Comparison of ENCODE assay signal across 8 mouse cellular contexts in genomic region chr4:129136189-129136578, GRCm38 (mm10). TPM values are rescaled to one million over a fixed set of nuclear protein-coding genes. Genes with fewer than 3 reads are reported as not detected.
DNase-seq lines count a peak whose midpoint lies in the region; ATAC-seq and TF ChIP-seq lines count a peak whose summit lies in the region.
"Had no signal": no experiment of that assay in that cellular context is flagged by ENCODE, and none has a peak within 500 bp of the region (broad histone marks: within the 10 kb centered on the region; RNA-seq: fewer than 3 reads in every experiment).

No protein-coding gene starts in this region.

- peak overlapping the region; percentile 92 for H3K4me2 ChIP-seq in lung, embryonic 15.5 days
- peak overlapping the region; percentile 94 for H3K4me2 ChIP-seq in forebrain, embryonic 12.5 days
- peak overlapping the region; percentile 88 for H3K4me2 ChIP-seq in limb, embryonic 12.5 days

- ATAC-seq in lung, embryonic 15.5 days (ENCODE audit: borderline replicate concordance, extremely low read depth, low FRiP score, low TSS enrichment), result no peak
- ATAC-seq in forebrain, embryonic 12.5 days (ENCODE audit: low FRiP score), result no peak
- no peak for ATAC-seq in limb, embryonic 12.5 days (ENCODE audit: insufficient number of reproducible peaks, insufficient read depth, low FRiP score, low TSS enrichment, low read depth)

- H3K36me3 ChIP-seq in lung, embryonic 15.5 days, result no peaks in the 10 kb centered on the region
- H3K36me3 ChIP-seq in forebrain, embryonic 12.5 days (replicated peaks), result no peaks in the 10 kb centered on the region
- peaks cover 7% of the 10 kb centered on the region; the same call in 1 of the 2 replicates for H3K36me3 ChIP-seq in limb, embryonic 12.5 days
- no peaks in the 10 kb centered on the region for H3K36me3 ChIP-seq in small intestine, adult 2 months (ENCODE audit: control insufficient read depth, insufficient read depth, low read length)

- WGBS in lung, embryonic 15.5 days, result 29% methylated on average over 9 of the region's 9 CpGs
- WGBS in forebrain, embryonic 12.5 days, result 27% methylated on average over 9 of the region's 9 CpGs
- 38% methylated on average over 9 of the region's 9 CpGs for WGBS in limb, embryonic 12.5 days
- WGBS in small intestine, adult 2 months, result 70% methylated on average over 9 of the region's 9 CpGs

- H3K4me1 ChIP-seq in lung, embryonic 15.5 days, result peaks cover 12% of the 10 kb centered on the region
- H3K4me1 ChIP-seq in forebrain, embryonic 12.5 days, result peaks cover 21% of the 10 kb centered on the region
- H3K4me1 ChIP-seq in limb, embryonic 12.5 days (replicated peaks), result peaks cover 26% of the 10 kb centered on the region
- H3K4me1 ChIP-seq in small intestine, adult 2 months (ENCODE audit: control insufficient read depth, insufficient read depth, insufficient read length, low read length), result no peaks in the 10 kb centered on the region; the same call in 1 of the 2 replicates

- H3K9ac ChIP-seq in lung, embryonic 15.5 days, result peak overlapping the region; percentile 44; the same call in 1 of the 2 replicates
- peak overlapping the region; percentile 76 for H3K9ac ChIP-seq in forebrain, embryonic 12.5 days
- peak overlapping the region; percentile 81 for H3K9ac ChIP-seq in limb, embryonic 12.5 days (replicated peaks)

- TF ChIP-seq CTCF in small intestine, adult 2 months (IDR thresholded peaks at IDR 0.05; ENCODE audit: extremely low read depth, insufficient read length, insufficient replicate concordance, low read depth, low read length), result no peak

- H3K4me3 ChIP-seq in lung, embryonic 15.5 days, result peak overlapping the region; percentile 52
- peak overlapping the region; percentile 58 for H3K4me3 ChIP-seq in forebrain, embryonic 12.5 days (replicated peaks)
- peak overlapping the region; percentile 63 for H3K4me3 ChIP-seq in limb, embryonic 12.5 days (replicated peaks)
- H3K4me3 ChIP-seq in small intestine, adult 2 months (ENCODE audit: low read depth, low read length), result peak overlapping the region; percentile 47

- no peak overlapping the region for H3K27ac ChIP-seq in lung, embryonic 15.5 days
- H3K27ac ChIP-seq in forebrain, embryonic 12.5 days, result no peak overlapping the region
- no peak overlapping the region for H3K27ac ChIP-seq in limb, embryonic 12.5 days
- no peak overlapping the region for H3K27ac ChIP-seq in small intestine, adult 2 months (ENCODE audit: insufficient read depth, low read depth, low read length)

- peaks cover 38% of the 10 kb centered on the region for H3K27me3 ChIP-seq in lung, embryonic 15.5 days
- peaks cover 59% of the 10 kb centered on the region for H3K27me3 ChIP-seq in forebrain, embryonic 12.5 days
- H3K27me3 ChIP-seq in limb, embryonic 12.5 days, result peaks cover 43% of the 10 kb centered on the region
- peaks cover 28% of the 10 kb centered on the region for H3K27me3 ChIP-seq in small intestine, adult 2 months (ENCODE audit: control insufficient read depth, insufficient read depth, low read length)

- no peak for DNase-seq in lung, adult 18-20 months
- no peak for DNase-seq in retina, postnatal 1 day
- DNase-seq in left cerebral cortex, postnatal 36 days (ENCODE audit: low spot score in 2 of 2), result no peak

- H3K9me3 ChIP-seq in lung, embryonic 15.5 days, result no peaks in the 10 kb centered on the region
- H3K9me3 ChIP-seq in forebrain, embryonic 12.5 days, result no peaks in the 10 kb centered on the region
- no peaks in the 10 kb centered on the region for H3K9me3 ChIP-seq in limb, embryonic 12.5 days

- TF ChIP-seq POLR2A in small intestine, adult 2 months (IDR thresholded peaks at IDR 0.05; ENCODE audit: low read depth, low read length), result no peak

- intact Hi-C loops in left cerebral cortex, postnatal 36 days (cut with DNase I), result loop anchor here (5.0 to 10.0 kb wide), 2 partner anchors 51 to 319 kb away; partner anchors contain the start of genes S100pbp and Yars

RNA-seq across cellular contexts. Expression of gene Fndc5, which starts 0.6 kb away (rescaled TPM):
- 2.7 and 3.7 TPM in 2 replicates for polyA plus RNA-seq in lung, embryonic 15.5 days (2015; fragmentation: Nextera tagmentation; extraction: Ambion mirVana)
- 0.86 and 1.1 TPM in 2 replicates for polyA plus RNA-seq in forebrain, embryonic 12.5 days (2016; fragmentation: Nextera tagmentation; extraction: Ambion mirVana)
- 11.3 and 11.6 TPM in 2 replicates for polyA plus RNA-seq in limb, embryonic 12.5 days (2016; fragmentation: Nextera tagmentation; extraction: Ambion mirVana)
- 0.36 and 0.87 TPM in 2 replicates for polyA plus RNA-seq in small intestine, adult 2 months (2012; rRNA removed)
- 10 to 100 TPM; 56.9 to 73.3 TPM for total RNA-seq in left cerebral cortex, postnatal 36 days (2021)

RNA-seq across cellular contexts. Expression of gene Hpca, which starts 14.3 kb away (rescaled TPM):
- polyA plus RNA-seq in lung, embryonic 15.5 days (2015; fragmentation: Nextera tagmentation; extraction: Ambion mirVana), result 2.3 and 2.6 TPM in 2 replicates
- 6.0 and 6.4 TPM in 2 replicates for polyA plus RNA-seq in forebrain, embryonic 12.5 days (2016; fragmentation: Nextera tagmentation; extraction: Ambion mirVana)
- 0.55 and 0.83 TPM in 2 replicates for polyA plus RNA-seq in limb, embryonic 12.5 days (2016; fragmentation: Nextera tagmentation; extraction: Ambion mirVana)
- 0.56 and 0.72 TPM in 2 replicates for polyA plus RNA-seq in small intestine, adult 2 months (2012; rRNA removed)
- total RNA-seq in left cerebral cortex, postnatal 36 days (2021), result 100 to 1,000 TPM; 656 to 793 TPM
- total RNA-seq: gastrocnemius, adult 8-10 months had no signal

RNA-seq across cellular contexts. Expression of gene Tmem54, which starts 30.8 kb away (rescaled TPM):
- polyA plus RNA-seq in lung, embryonic 15.5 days (2015; fragmentation: Nextera tagmentation; extraction: Ambion mirVana), result 16.7 and 18.8 TPM in 2 replicates
- 0.54 and 1.9 TPM in 2 replicates for polyA plus RNA-seq in forebrain, embryonic 12.5 days (2016; fragmentation: Nextera tagmentation; extraction: Ambion mirVana)
- polyA plus RNA-seq in limb, embryonic 12.5 days (2016; fragmentation: Nextera tagmentation; extraction: Ambion mirVana), result 4.2 and 4.3 TPM in 2 replicates
- 473 and 851 TPM in 2 replicates for polyA plus RNA-seq in small intestine, adult 2 months (2012; rRNA removed)
- not detected for total RNA-seq in left cerebral cortex, postnatal 36 days (2021)
- total RNA-seq: gastrocnemius, adult 8-10 months had no signal

RNA-seq across cellular contexts. Expression of gene S100pbp, which starts 53.3 kb away (rescaled TPM):
- polyA plus RNA-seq in lung, embryonic 15.5 days (2015; fragmentation: Nextera tagmentation; extraction: Ambion mirVana), result 13.5 and 14.4 TPM in 2 replicates
- 26.2 and 31.6 TPM in 2 replicates for polyA plus RNA-seq in forebrain, embryonic 12.5 days (2016; fragmentation: Nextera tagmentation; extraction: Ambion mirVana)
- polyA plus RNA-seq in limb, embryonic 12.5 days (2016; fragmentation: Nextera tagmentation; extraction: Ambion mirVana), result 31.2 and 32.7 TPM in 2 replicates
- polyA plus RNA-seq in small intestine, adult 2 months (2012; rRNA removed), result 2.3 and 6.4 TPM in 2 replicates
- 10 to 100 TPM; 33.9 to 36.0 TPM for total RNA-seq in left cerebral cortex, postnatal 36 days (2021)

RNA-seq across cellular contexts. Expression of gene Yars, which starts 53.4 kb away (rescaled TPM):
- polyA plus RNA-seq in lung, embryonic 15.5 days (2015; fragmentation: Nextera tagmentation; extraction: Ambion mirVana), result 66.4 and 69.8 TPM in 2 replicates
- 103 TPM in 2 replicates for polyA plus RNA-seq in forebrain, embryonic 12.5 days (2016; fragmentation: Nextera tagmentation; extraction: Ambion mirVana)
- 78.7 and 80.2 TPM in 2 replicates for polyA plus RNA-seq in limb, embryonic 12.5 days (2016; fragmentation: Nextera tagmentation; extraction: Ambion mirVana)
- polyA plus RNA-seq in small intestine, adult 2 months (2012; rRNA removed), result 5.5 and 7.8 TPM in 2 replicates
- 10 to 100 TPM; 89.6 to 93.2 TPM for total RNA-seq in left cerebral cortex, postnatal 36 days (2021)

Comparison
In these comparisons a context has a peak if more than half of its experiments do, and no peak if none do; other contexts are left out.
1. RNA of gene Tmem54, which starts 30.8 kb away (polyA plus RNA-seq): 473 to 851 TPM in small intestine, adult 2 months; 16.7 to 18.8 TPM in lung, embryonic 15.5 days, 4.2 to 4.3 TPM in limb, embryonic 12.5 days and 0.54 to 1.9 TPM in forebrain, embryonic 12.5 days; every median in the first group is over 10 times any median in the second.
2. Peak in every context shown above with its lines, with median percentiles within 50 percentile points of each other: H3K4me2 ChIP-seq, H3K4me3 ChIP-seq and H3K9ac ChIP-seq.